Mouse (Mus musculus): ENCODE measurements at regions not wholly inside any gene's neighbourhood (a gene's known extent, or its start where the extent isn't known, plus 50 kb on each side); places are given as distances from the start of the nearest gene placed in this dataset.

- no peak for DNase-seq (ENCODE audit: low spot score)
Measured at GRCm38 (mm10) chr1:92284155-92284554, 88.7 kb upstream of the Hdac4 start.

GRCm38 (mm10) chr1:92277199-92277747, 81.8 kb upstream of the Hdac4 start:
- DNase-seq (ENCODE audit: low spot score) = no peak

- DNase-seq (ENCODE audit: low spot score) = no peak
Measured at GRCm38 (mm10) chr1:92275388-92275787, 79.9 kb upstream of the Hdac4 start.

- no peak for DNase-seq (ENCODE audit: low spot score)
Measured at GRCm38 (mm10) chr1:92273760-92274159, 78.3 kb upstream of the Hdac4 start.

GRCm38 (mm10) chr1:92271676-92272291, 76.3 kb upstream of the Hdac4 start:
- DNase-seq (ENCODE audit: low spot score) = no peak

- DNase-seq (ENCODE audit: low spot score) = no peak
Measured at GRCm38 (mm10) chr1:92270486-92271058, 75.1 kb upstream of the Hdac4 start.

GRCm38 (mm10) chr1:92269464-92269863, 74.0 kb upstream of the Hdac4 start:
- no peak for DNase-seq (ENCODE audit: low spot score)

GRCm38 (mm10) chr1:92264941-92265340, 69.4 kb upstream of the Hdac4 start:
- DNase-seq (ENCODE audit: low spot score) = no peak

- no peak for DNase-seq (ENCODE audit: low spot score)
Measured at GRCm38 (mm10) chr1:92259715-92260392, 64.4 kb upstream of the Hdac4 start.

- no peak for DNase-seq (ENCODE audit: low spot score)
Measured at GRCm38 (mm10) chr1:92258026-92258425, 62.5 kb upstream of the Hdac4 start.

GRCm38 (mm10) chr1:92253086-92253485, 57.6 kb upstream of the Hdac4 start:
- no peak for DNase-seq (ENCODE audit: low spot score)

GRCm38 (mm10) chr1:92250594-92251463, 55.3 kb upstream of the Hdac4 start:
- no peak for DNase-seq (ENCODE audit: low spot score)

Data from spleen, adult 12 weeks (tissue).